In the genomic region with DNA sequence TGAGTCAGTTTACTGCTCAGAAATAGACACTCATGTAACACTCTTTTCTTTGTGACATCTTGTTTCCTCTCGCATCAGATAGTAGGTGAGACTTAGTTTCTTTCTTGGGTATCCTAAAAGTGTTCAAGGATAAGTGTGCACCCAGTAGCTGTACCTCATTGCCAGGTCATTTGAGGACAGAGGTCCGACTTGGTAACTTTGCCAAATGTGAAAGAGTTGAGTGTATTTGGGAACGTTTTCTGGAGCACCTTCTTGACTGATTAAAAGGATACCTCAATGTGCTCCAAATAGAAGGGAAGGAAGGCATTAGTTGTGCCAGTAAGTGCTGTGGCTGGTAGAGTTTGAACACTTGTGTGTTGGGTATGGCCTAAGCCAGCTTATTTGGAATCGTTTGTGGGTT, we compare ENCODE assay signal across 9 mouse cellular contexts. TPM values are rescaled to one million over a fixed set of nuclear protein-coding genes. Genes with fewer than 3 reads are reported as not detected.
DNase-seq lines count a peak whose midpoint lies in the region; ATAC-seq and TF ChIP-seq lines count a peak whose summit lies in the region.
"Had no signal": no experiment of that assay in that cellular context is flagged by ENCODE, and none has a peak within 500 bp of the region (broad histone marks: within the 10 kb centered on the region; RNA-seq: fewer than 3 reads in every experiment).

No protein-coding gene starts in this region.

- peak overlapping the region; percentile 88 for H3K4me2 ChIP-seq in heart, embryonic 14.5 days (ENCODE audit: low read length)
- peak overlapping the region; percentile 56; the same call in 1 of the 2 replicates for H3K4me2 ChIP-seq in stomach, embryonic 14.5 days (replicated peaks; ENCODE audit: low read depth, low read length)
- no peak overlapping the region; the same call in 1 of the 2 replicates for H3K4me2 ChIP-seq in stomach, postnatal 0 days (replicated peaks; ENCODE audit: low read depth)
- H3K4me2 ChIP-seq in liver, embryonic 14.5 days (ENCODE audit: low read depth), result peak overlapping the region; percentile 76

- ATAC-seq in heart, embryonic 14.5 days (ENCODE audit: insufficient number of reproducible peaks, insufficient read depth, low FRiP score, low read depth), result no peak
- no peak for ATAC-seq in stomach, embryonic 14.5 days (ENCODE audit: insufficient number of reproducible peaks, insufficient read depth, low FRiP score, low read depth)
- ATAC-seq in stomach, postnatal 0 days (ENCODE audit: low FRiP score, low TSS enrichment), result no peak
- ATAC-seq in liver, embryonic 14.5 days (ENCODE audit: insufficient read depth), result no peak
- ATAC-seq in monocyte, adult 5-6 weeks (replicated peaks; ENCODE audit: insufficient number of reproducible peaks, low FRiP score, low TSS enrichment, poor library complexity, severe bottlenecking), result no peak
- ATAC-seq: CD4-positive, CD25-positive, alpha-beta regulatory T cell, adult 4 months had no signal

- TF ChIP-seq CTCF in stomach, postnatal 0 days (IDR thresholded peaks at IDR 0.05; ENCODE audit: low read depth), result no peak
- no peak for TF ChIP-seq CTCF in liver, embryonic 14.5 days (IDR thresholded peaks at IDR 0.05; ENCODE audit: low read depth)

- no peak for TF ChIP-seq EP300 in stomach, postnatal 0 days (optimal IDR thresholded peaks at IDR 0.05)
- no peak for TF ChIP-seq EP300 in liver, embryonic 14.5 days (IDR thresholded peaks at IDR 0.05; ENCODE audit: low read depth)

- intact Hi-C loops in heart, postnatal 14 days (cut with DNase I), result no loop called here

- no peaks in the 10 kb centered on the region for H3K27me3 ChIP-seq in heart, embryonic 14.5 days (ENCODE audit: control insufficient read depth, insufficient read depth, low read length)
- H3K27me3 ChIP-seq in stomach, embryonic 14.5 days (ENCODE audit: control insufficient read depth, insufficient read depth, low read length), result no peaks in the 10 kb centered on the region
- no peaks in the 10 kb centered on the region for H3K27me3 ChIP-seq in stomach, postnatal 0 days (ENCODE audit: control insufficient read depth, insufficient read depth, low read length)
- no peaks in the 10 kb centered on the region for H3K27me3 ChIP-seq in liver, embryonic 14.5 days (ENCODE audit: control insufficient read depth, insufficient read depth, low read length)

- no peaks in the 10 kb centered on the region for H3K36me3 ChIP-seq in heart, embryonic 14.5 days (ENCODE audit: control insufficient read depth, insufficient read depth, low read length)
- no peaks in the 10 kb centered on the region for H3K36me3 ChIP-seq in stomach, embryonic 14.5 days (ENCODE audit: control insufficient read depth, insufficient read depth, low read length)
- H3K36me3 ChIP-seq in stomach, postnatal 0 days (ENCODE audit: control insufficient read depth, insufficient read depth, low read length), result no peaks in the 10 kb centered on the region
- no peaks in the 10 kb centered on the region for H3K36me3 ChIP-seq in liver, embryonic 14.5 days (replicated peaks; ENCODE audit: control insufficient read depth, insufficient read depth, low read depth)

- no peak overlapping the region for H3K27ac ChIP-seq in heart, embryonic 14.5 days (replicated peaks in 1 of 2; ENCODE audit: control insufficient read depth in 1 of 2, insufficient read depth in 1 of 2, low read depth in 2 of 2, low read length in 2 of 2)
- H3K27ac ChIP-seq in stomach, embryonic 14.5 days (ENCODE audit: low read length), result no peak overlapping the region
- no peak overlapping the region for H3K27ac ChIP-seq in stomach, postnatal 0 days (replicated peaks)
- H3K27ac ChIP-seq in liver, embryonic 14.5 days, result no peak overlapping the region

- no peaks in the 10 kb centered on the region for H3K9me3 ChIP-seq in heart, embryonic 14.5 days (ENCODE audit: control insufficient read depth, low read length)
- no peaks in the 10 kb centered on the region for H3K9me3 ChIP-seq in stomach, embryonic 14.5 days (ENCODE audit: control insufficient read depth, low read depth, low read length)
- no peaks in the 10 kb centered on the region for H3K9me3 ChIP-seq in stomach, postnatal 0 days (ENCODE audit: control insufficient read depth, low read length)
- no peaks in the 10 kb centered on the region for H3K9me3 ChIP-seq in liver, embryonic 14.5 days (ENCODE audit: control insufficient read depth, low read length)

- H3K4me3 ChIP-seq in heart, embryonic 14.5 days (ENCODE audit: control insufficient read depth in 1 of 2, insufficient read depth in 1 of 2, low read depth in 1 of 2, low read length in 2 of 2), result peak overlapping the region in 1 of 2 experiments; percentile 97; a peak in 2 of 4 replicates
- no peak overlapping the region for H3K4me3 ChIP-seq in stomach, embryonic 14.5 days (ENCODE audit: low read depth, low read length)
- H3K4me3 ChIP-seq in stomach, postnatal 0 days (ENCODE audit: low read depth, low read length), result no peak overlapping the region
- H3K4me3 ChIP-seq in liver, embryonic 14.5 days (ENCODE audit: insufficient read depth in 1 of 2, low read depth in 2 of 2, low read length in 2 of 2), result peak overlapping the region in 1 of 2 experiments; percentile 89; a peak in 2 of 4 replicates

- WGBS in heart, embryonic 14.5 days, result 77% methylated on average over 4 of the region's 4 CpGs
- WGBS in stomach, embryonic 14.5 days, result 84% methylated on average over 4 of the region's 4 CpGs
- whole genome bisulfite sequencing in stomach, postnatal 0 days, result 73% methylated on average over 4 of the region's 4 CpGs
- WGBS in liver, embryonic 14.5 days (ENCODE audit: insufficient replicate concordance), result 59% methylated on average over 4 of the region's 4 CpGs

- DNase-seq in heart, postnatal 14 days, result no peak
- no peak for DNase-seq in stomach, postnatal 0 days (ENCODE audit: low spot score)
- no peak for DNase-seq in liver, embryonic 14.5 days (ENCODE audit: low read depth in 3 of 3, low spot score in 3 of 3)
- no peak for DNase-seq in adrenal gland, postnatal 4 days (ENCODE audit: low spot score in 2 of 2)
- no peak for DNase-seq in layer of hippocampus, postnatal 14 days (ENCODE audit: low spot score in 2 of 2)

- H3K9ac ChIP-seq in heart, embryonic 14.5 days (ENCODE audit: low read length), result peak overlapping the region; percentile 98
- H3K9ac ChIP-seq in stomach, embryonic 14.5 days (replicated peaks; ENCODE audit: low read depth, low read length), result no peak overlapping the region
- no peak overlapping the region for H3K9ac ChIP-seq in stomach, postnatal 0 days (ENCODE audit: low read length)
- H3K9ac ChIP-seq in liver, embryonic 14.5 days (replicated peaks), result no peak overlapping the region

- H3K4me1 ChIP-seq in heart, embryonic 14.5 days (ENCODE audit: control insufficient read depth in 2 of 2, insufficient read depth in 2 of 2, low read length in 2 of 2), result peaks cover 9 to 30% of the 10 kb centered on the region in 2 experiments; a peak in 3 of 4 replicates
- H3K4me1 ChIP-seq in stomach, embryonic 14.5 days (ENCODE audit: control insufficient read depth, insufficient read depth, low read length), result peaks cover 15% of the 10 kb centered on the region
- H3K4me1 ChIP-seq in stomach, postnatal 0 days (replicated peaks; ENCODE audit: control insufficient read depth, insufficient read depth), result 0 out of 2 replicates have a peak, but pooled peaks cover 2% of the 10 kb centered on the region
- peaks cover 5 to 24% of the 10 kb centered on the region in 2 experiments; a peak in 2 of 4 replicates for H3K4me1 ChIP-seq in liver, embryonic 14.5 days (replicated peaks; ENCODE audit: control insufficient read depth in 2 of 2, insufficient read depth in 2 of 2, low read length in 1 of 2)

RNA-seq across cellular contexts. Expression of gene Suclg1, which starts 1.7 kb away (rescaled TPM):
- 329 and 333 TPM in 2 replicates for polyA plus RNA-seq in heart, embryonic 14.5 days (2014; fragmentation: Nextera tagmentation; extraction: Ambion mirVana)
- 100 to 1,000 TPM; 525 to 538 TPM for total RNA-seq in heart, postnatal 14 days (2021)
- 170 and 179 TPM in 2 replicates for polyA plus RNA-seq in stomach, embryonic 14.5 days (2014; fragmentation: Nextera tagmentation; extraction: Ambion mirVana)
- 198 and 205 TPM in 2 replicates for polyA plus RNA-seq in stomach, postnatal 0 days (2015; fragmentation: Nextera tagmentation; extraction: Ambion mirVana)
- 49.4 and 64.1 TPM in 2 replicates for polyA plus RNA-seq in liver, embryonic 14.5 days (2012; rRNA removed)
- polyA plus RNA-seq in liver, embryonic 14.5 days (2014; fragmentation: Nextera tagmentation; extraction: Ambion mirVana), result 126 and 135 TPM in 2 replicates
- 100 to 1,000 TPM; 245 to 281 TPM for total RNA-seq in adrenal gland, postnatal 4 days (2021)
- total RNA-seq in layer of hippocampus, postnatal 14 days (2021), result 100 to 1,000 TPM; 142 to 144 TPM
- total RNA-seq in monocyte, adult 5-6 weeks (2017), result 75.1 to 96.6 TPM (median 85.6 TPM) in 3 replicates

RNA-seq across cellular contexts. Expression of gene Dnah6, which starts 28.4 kb away (rescaled TPM):
- 0.14 and 0.15 TPM in 2 replicates for polyA plus RNA-seq in heart, embryonic 14.5 days (2014; fragmentation: Nextera tagmentation; extraction: Ambion mirVana)
- under 1 TPM; 0.22 to 0.45 TPM for total RNA-seq in heart, postnatal 14 days (2021)
- polyA plus RNA-seq in stomach, embryonic 14.5 days (2014; fragmentation: Nextera tagmentation; extraction: Ambion mirVana), result 0.04 and 0.09 TPM in 2 replicates
- 0.01 and 0.02 TPM in 2 replicates for polyA plus RNA-seq in stomach, postnatal 0 days (2015; fragmentation: Nextera tagmentation; extraction: Ambion mirVana)
- 0.01 TPM in 2 replicates for polyA plus RNA-seq in liver, embryonic 14.5 days (2012; rRNA removed)
- 0.01 TPM in 1 of 2 replicates, not detected in the other for polyA plus RNA-seq in liver, embryonic 14.5 days (2014; fragmentation: Nextera tagmentation; extraction: Ambion mirVana)
- under 1 TPM; 0.08 to 0.11 TPM for total RNA-seq in adrenal gland, postnatal 4 days (2021)
- total RNA-seq in layer of hippocampus, postnatal 14 days (2021), result 1 to 10 TPM; 1.3 to 2.3 TPM
- 0.10 TPM in 1 of 3 replicates, not detected in the others for total RNA-seq in monocyte, adult 5-6 weeks (2017)
- polyA plus RNA-seq: CD4-positive, CD25-positive, alpha-beta regulatory T cell, adult 4 months had no signal
